Mouse (Mus musculus) kidney, adult 2 months (tissue): ENCODE results near the gene Cdh13. TPM values are rescaled to one million over a fixed set of nuclear protein-coding genes. Genes with fewer than 3 reads are reported as not detected.
A peak's percentile ranks its signal among the peaks of the same experiment; 100 is the strongest.

Experiments used
- DNase-seq: peaks from one replicate; pipeline ENCODE4 v3.0.0; 2021
- H3K27ac ChIP-seq: fragments of 200-500 bp; 2 replicates; pipeline ENCODE4 v1.5.1; 2012; ENCODE audit warnings: low read depth, low read length, control low read depth, inconsistent platforms; ENCODE audit not compliant: insufficient read depth
- H3K27me3 ChIP-seq: fragments of 200-500 bp; replicated peaks from 2 replicates; pipeline ENCODE4 v1.6.1; 2012; ENCODE audit warnings: mild to moderate bottlenecking, moderate library complexity, low read length, inconsistent platforms; ENCODE audit not compliant: control insufficient read depth, insufficient read depth
- H3K36me3 ChIP-seq: fragments of 200-500 bp; 2 replicates; pipeline ENCODE4 v1.6.1; 2012; ENCODE audit warnings: mild to moderate bottlenecking, moderate library complexity, low read length, inconsistent platforms; ENCODE audit not compliant: control insufficient read depth, insufficient read depth
- H3K4me1 ChIP-seq: fragments of 200-500 bp; 2 replicates; pipeline ENCODE4 v1.6.1; 2011; ENCODE audit warnings: low read length; ENCODE audit not compliant: control insufficient read depth, insufficient read depth
- H3K4me3 ChIP-seq: fragments of 200-500 bp; 2 replicates; pipeline ENCODE4 v1.5.1; 2011; ENCODE audit warnings: mild to moderate bottlenecking, low read depth, low read length, control low read depth; ENCODE audit not compliant: insufficient read depth
- CTCF ChIP-seq: fragments of 200-500 bp; conservative IDR thresholded peaks from 2 replicates; pipeline ENCODE4 v1.5.1; 2011; ENCODE audit warnings: low read depth, mild to moderate bottlenecking, control low read depth, low read length, moderate library complexity, mixed read lengths; ENCODE audit not compliant: insufficient read depth, insufficient read length
- POLR2A ChIP-seq: fragments of 200-500 bp; IDR thresholded peaks from one replicate; pipeline ENCODE4 v1.6.1; 2011; ENCODE audit warnings: low read depth, low read length, control low read depth
- WGBS: fragments of 180-500 bp; shearing (Covaris S2); methylation state at CpG from one replicate; pipeline ENCODE4 v1.1.7; 2018; 5-methylcytosine and 5-hydroxymethylcytosine counted together
- polyA plus RNA-seq: library from polyadenylated mRNA; depleted of rRNA; stranded (reverse); fragments of >200 nt; gene quantifications from 2 replicates; pipeline ENCODE4 v1.2.3, GENCODE M21; 2012

Gene Cdh13
- polyA plus RNA-seq, 1 experiment, result 11.6 TPM

GRCm38 (mm10) chr8:119300335-119300734, 1016.8 kb downstream of the Cdh13 start:
- H3K4me3 ChIP-seq, result no peak overlapping the region
- TF ChIP-seq POLR2A (no peak), CTCF (no peak)
- no peak overlapping the region for H3K27ac ChIP-seq
- H3K4me1 ChIP-seq, result no peaks in the 10 kb centered on the region
- 87% methylated on average over 5 of the region's 5 CpGs for WGBS
- no peak for DNase-seq
- H3K27me3 ChIP-seq, result no peaks in the 10 kb centered on the region
- H3K36me3 ChIP-seq, result no peaks in the 10 kb centered on the region

- H3K27me3 ChIP-seq, result no peaks in the 10 kb centered on the region
- TF ChIP-seq CTCF, result no peak
- no peak for TF ChIP-seq POLR2A
- H3K27ac ChIP-seq, result no peak overlapping the region
- H3K4me3 ChIP-seq, result no peak overlapping the region
- 78% methylated on average over 8 of the region's 8 CpGs for WGBS
- no peak for DNase-seq
- no peaks in the 10 kb centered on the region for H3K4me1 ChIP-seq
- H3K36me3 ChIP-seq, result no peaks in the 10 kb centered on the region
Measured at GRCm38 (mm10) chr8:119304196-119304595, 1020.7 kb downstream of the Cdh13 start.

- Histone ChIP-seq H3K27ac (no peak overlapping the region), H3K4me3 (no peak overlapping the region), H3K27me3 (no peaks in the 10 kb centered on the region), H3K4me1 (no peaks in the 10 kb centered on the region), H3K36me3 (no peaks in the 10 kb centered on the region)
- TF ChIP-seq CTCF (peak; percentile 32; the same call in 1 of the 2 replicates), POLR2A (no peak)
- peak; percentile 30 for DNase-seq
- 27% methylated on average over 3 of the region's 3 CpGs for WGBS
Measured at GRCm38 (mm10) chr8:119311412-119311811, 1027.9 kb downstream of the Cdh13 start.

GRCm38 (mm10) chr8:119323215-119323614, 1039.7 kb downstream of the Cdh13 start:
- 33% methylated on average over 6 of the region's 6 CpGs for WGBS
- H3K4me1 ChIP-seq, result no peaks in the 10 kb centered on the region
- TF ChIP-seq POLR2A (no peak), CTCF (no peak)

GRCm38 (mm10) chr8:119339546-119339945, 1056.0 kb downstream of the Cdh13 start:
- Histone ChIP-seq H3K27ac (no peak overlapping the region), H3K4me3 (no peak overlapping the region), H3K27me3 (no peaks in the 10 kb centered on the region), H3K4me1 (no peaks in the 10 kb centered on the region), H3K36me3 (no peaks in the 10 kb centered on the region)
- peak; percentile 41 for DNase-seq
- TF ChIP-seq CTCF, result no peak
- no peak for TF ChIP-seq POLR2A
- WGBS, result 67% methylated on average over 4 of the region's 4 CpGs

More at GRCm38 (mm10) chr8:119323215-119323614, 1039.7 kb downstream of the Cdh13 start:
- Histone ChIP-seq H3K27ac (no peak overlapping the region), H3K27me3 (no peaks in the 10 kb centered on the region), H3K36me3 (no peaks in the 10 kb centered on the region), H3K4me3 (no peak overlapping the region)
- DNase-seq, result no peak

- H3K36me3 ChIP-seq, result no peaks in the 10 kb centered on the region
- DNase-seq, result no peak
- H3K4me3 ChIP-seq, result no peak overlapping the region
- no peaks in the 10 kb centered on the region for H3K27me3 ChIP-seq
- WGBS, result 90% methylated on average over 3 of the region's 3 CpGs
- no peaks in the 10 kb centered on the region for H3K4me1 ChIP-seq
- no peak overlapping the region for H3K27ac ChIP-seq
- TF ChIP-seq POLR2A, result no peak
- TF ChIP-seq CTCF, result no peak
Measured at GRCm38 (mm10) chr8:119343606-119344005, 1060.1 kb downstream of the Cdh13 start.

- 2% methylated on average over 52 of the region's 52 CpGs for WGBS
- no peak within 1 kb of the TSS for H3K27ac ChIP-seq
Measured at GRCm38 (mm10) chr8:119344190-119344856, 1060.8 kb downstream of the Cdh13 start, which contains the start of gene Hsbp1. Gene Hsbp1, plus strand, starts transcription at chr8:119344488.

More at GRCm38 (mm10) chr8:119344190-119344856, 1060.8 kb downstream of the Cdh13 start, which contains the start of gene Hsbp1:
- H3K4me1 ChIP-seq, result no peaks in the 10 kb centered on the region
- H3K36me3 ChIP-seq, result no peaks in the 10 kb centered on the region
- DNase-seq, result peak; percentile 99
- peak; percentile 87 for TF ChIP-seq POLR2A
- TF ChIP-seq CTCF, result no peak
- H3K27me3 ChIP-seq, result no peaks in the 10 kb centered on the region
- H3K4me3 ChIP-seq, result peak within 1 kb of the TSS; percentile 87
